Mouse (Mus musculus) stomach, postnatal 0 days (tissue): ENCODE data around the gene Fgfr2.

Experiments used
- CTCF ChIP-seq: IDR thresholded peaks from 2 replicates; pipeline ENCODE4 v1.5.1; 2016; ENCODE audit warnings: antibody characterized with exemption, low read depth, mild to moderate bottlenecking, moderate library complexity
- EP300 ChIP-seq: optimal IDR thresholded peaks from 2 replicates; pipeline ENCODE3; 2016; ENCODE audit warnings: antibody characterized with exemption

GRCm38 (mm10) chr7:132724501-132725062 is 398.6 kb downstream of the Fgfr2 start:
- TF ChIP-seq CTCF (no peak), EP300 (no peak)
